Mouse (Mus musculus) neural tube, embryonic 11.5 days (tissue): ENCODE results near the gene Ip6k1. TPM values are rescaled to one million over a fixed set of nuclear protein-coding genes. Genes with fewer than 3 reads are reported as not detected.
"Not testable (repeated sequence)": the region's sequence is repeated elsewhere in the genome, so short reads cannot be mapped to it uniquely, and the experiment has no call there.

Experiments used
- ATAC-seq: fragments of 200-750 bp; cut with Nextera tagmentation; 2 replicates; pipeline ENCODE4 v1.8.0; 2017; ENCODE audit warnings: moderate number of reproducible peaks, mild to moderate bottlenecking, moderate TSS enrichment, moderate library complexity; ENCODE audit not compliant: insufficient read depth, low FRiP score, low TSS enrichment
- DNase-seq: peaks from one replicate; pipeline ENCODE4 v3.0.0-alpha.2; 2015; ENCODE audit warnings: low spot score
- H3K27ac ChIP-seq: fragments of 300-500 bp; sonication (generic); 2 replicates; pipeline ENCODE4 v1.5.1; 2014; ENCODE audit warnings: low read depth, mild to moderate bottlenecking, low read length
- H3K27me3 ChIP-seq: fragments of 300-500 bp; sonication (generic); 2 replicates; pipeline ENCODE4 v1.6.1; 2014; ENCODE audit warnings: mild to moderate bottlenecking, low read length, mixed read lengths; ENCODE audit not compliant: control insufficient read depth, insufficient read depth
- H3K36me3 ChIP-seq: fragments of 300-500 bp; sonication (generic); 2 replicates; pipeline ENCODE4 v1.6.1; 2014; ENCODE audit warnings: mild to moderate bottlenecking, low read length, moderate library complexity, mixed read lengths; ENCODE audit not compliant: control insufficient read depth, insufficient read depth
- H3K4me1 ChIP-seq: fragments of 300-500 bp; sonication (generic); 2 replicates; pipeline ENCODE4 v1.6.1; 2014; ENCODE audit warnings: low read length, mixed read lengths; ENCODE audit not compliant: control insufficient read depth, insufficient read depth
- H3K4me2 ChIP-seq: fragments of 300-500 bp; sonication (generic); 2 replicates; pipeline ENCODE4 v1.6.1; 2014; ENCODE audit warnings: low read depth, mild to moderate bottlenecking, moderate library complexity
- H3K4me3 ChIP-seq: fragments of 300-500 bp; sonication (generic); 2 replicates; pipeline ENCODE4 v1.5.1; 2014; ENCODE audit warnings: low read depth, low read length
- H3K9ac ChIP-seq: fragments of 300-500 bp; sonication (generic); 2 replicates; pipeline ENCODE4 v1.6.1; 2014; ENCODE audit warnings: mild to moderate bottlenecking, low read length
- H3K9me3 ChIP-seq: fragments of 300-500 bp; sonication (generic); 2 replicates; pipeline ENCODE4 v1.6.1; 2016; ENCODE audit warnings: low read length; ENCODE audit not compliant: control insufficient read depth
- WGBS: fragments of 180-500 bp; shearing (Covaris S2); extraction: QIAGEN DNeasy Blood & Tissue Kit; methylation state at CpG from one replicate; pipeline ENCODE4 v1.1.7; 2014; 5-methylcytosine and 5-hydroxymethylcytosine counted together
- polyA plus RNA-seq: library from polyadenylated mRNA; unstranded; fragments of >200 nt; fragmentation: Nextera tagmentation; extraction: Ambion mirVana; gene quantifications from 2 replicates; pipeline ENCODE4 v1.2.1, GENCODE M21; 2014

Gene Ip6k1
- polyA plus RNA-seq, 1 experiment from 2014 or later = 45.7 TPM

DNA sequence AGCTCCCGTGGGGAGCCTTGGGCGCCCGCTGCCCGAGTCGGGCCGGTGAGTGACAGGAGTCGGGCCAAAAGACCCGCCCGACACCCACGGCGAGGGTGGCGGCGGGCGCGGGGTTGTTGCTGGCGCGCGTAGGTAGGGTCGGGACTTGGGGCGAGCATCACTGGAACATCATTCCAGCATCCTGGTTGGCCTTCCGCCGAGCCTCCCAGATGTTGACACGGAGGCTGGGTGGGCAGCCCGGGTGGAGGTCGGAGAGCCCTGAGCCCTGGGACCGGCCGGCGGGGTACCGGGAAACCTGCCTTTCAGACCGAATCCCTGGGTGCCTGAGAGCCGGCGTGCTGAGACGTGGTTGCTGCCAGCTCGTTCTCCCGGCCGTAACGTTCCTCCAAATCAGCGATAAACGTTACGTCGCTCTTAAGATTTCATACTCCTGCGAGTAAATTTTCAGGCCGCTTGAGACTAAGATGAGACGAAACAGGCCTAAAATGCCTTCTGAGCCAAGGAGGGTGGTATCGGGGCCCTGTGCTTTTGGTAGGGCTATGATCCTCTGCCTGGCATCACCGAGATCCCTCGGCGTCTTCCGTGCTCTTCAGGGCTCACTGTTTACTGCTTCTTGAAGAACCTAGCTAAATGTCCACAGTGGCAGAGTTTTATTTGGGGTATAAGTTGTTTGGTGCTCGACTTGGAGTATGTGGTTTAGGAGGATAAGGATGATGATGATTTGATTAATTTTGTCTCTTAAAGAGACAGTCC is 653 bp downstream of the Ip6k1 start:
- no peaks in the 10 kb centered on the region; the same call in 1 of the 2 replicates for H3K36me3 ChIP-seq
- no peaks in the 10 kb centered on the region for H3K27me3 ChIP-seq
- H3K9me3 ChIP-seq = no peaks in the 10 kb centered on the region
- DNase-seq (no peak), ATAC-seq (no peak; the same call in 1 of the 2 replicates)
- H3K4me2 ChIP-seq = peak overlapping the region; percentile 66
- H3K27ac ChIP-seq = peak overlapping the region; percentile 88
- WGBS = under 1% methylated on average over 47 of the region's 50 CpGs
- H3K4me3 ChIP-seq = peak overlapping the region; percentile 97
- peak overlapping the region; percentile 95 for H3K9ac ChIP-seq
- H3K4me1 ChIP-seq = peaks cover 7% of the 10 kb centered on the region; the same call in 1 of the 2 replicates

DNA sequence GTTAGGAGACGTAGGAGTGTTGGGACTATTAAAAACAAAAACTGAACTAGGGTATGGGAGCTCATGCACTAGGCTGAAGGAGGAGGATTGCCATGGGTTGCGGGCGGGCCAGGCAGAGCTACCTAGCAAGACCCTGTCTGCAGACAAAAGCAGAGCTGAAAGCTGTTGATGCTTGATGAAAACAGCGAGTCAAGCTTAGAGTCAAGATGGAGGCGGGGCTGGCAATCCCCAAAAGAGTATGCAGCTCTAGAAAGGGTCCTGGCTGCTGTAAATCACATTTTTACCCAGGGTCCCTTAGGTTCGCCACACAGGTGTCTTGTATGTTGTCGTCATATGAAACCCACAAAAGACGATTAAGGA is 1.2 kb downstream of the Ip6k1 start:
- Histone ChIP-seq H3K27me3 (no peaks in the 10 kb centered on the region), H3K9ac (peak overlapping the region; percentile 95), H3K4me1 (peaks cover 7% of the 10 kb centered on the region; the same call in 1 of the 2 replicates), H3K4me3 (peak overlapping the region; percentile 97), H3K36me3 (no peaks in the 10 kb centered on the region; the same call in 1 of the 2 replicates), H3K9me3 (no peaks in the 10 kb centered on the region), H3K27ac (no peak overlapping the region), H3K4me2 (peak overlapping the region; percentile 66)
- WGBS = 26% methylated on average over 8 of the region's 8 CpGs
- DNase-seq = peak; percentile 19
- no peak for ATAC-seq

GRCm38 (mm10) chr9:108008041-108008440 is 5.7 kb downstream of the Ip6k1 start:
- no peak overlapping the region for H3K4me3 ChIP-seq
- H3K36me3 ChIP-seq = no peaks in the 10 kb centered on the region; the same call in 1 of the 2 replicates
- 92% methylated on average over 5 of the region's 5 CpGs for WGBS
- H3K27me3 ChIP-seq = no peaks in the 10 kb centered on the region
- no peak overlapping the region for H3K4me2 ChIP-seq
- DNase-seq (no peak), ATAC-seq (no peak)
- peaks cover 7% of the 10 kb centered on the region; the same call in 1 of the 2 replicates for H3K4me1 ChIP-seq
- H3K9me3 ChIP-seq = no peaks in the 10 kb centered on the region
- H3K9ac ChIP-seq = no peak overlapping the region
- H3K27ac ChIP-seq = no peak overlapping the region

DNA sequence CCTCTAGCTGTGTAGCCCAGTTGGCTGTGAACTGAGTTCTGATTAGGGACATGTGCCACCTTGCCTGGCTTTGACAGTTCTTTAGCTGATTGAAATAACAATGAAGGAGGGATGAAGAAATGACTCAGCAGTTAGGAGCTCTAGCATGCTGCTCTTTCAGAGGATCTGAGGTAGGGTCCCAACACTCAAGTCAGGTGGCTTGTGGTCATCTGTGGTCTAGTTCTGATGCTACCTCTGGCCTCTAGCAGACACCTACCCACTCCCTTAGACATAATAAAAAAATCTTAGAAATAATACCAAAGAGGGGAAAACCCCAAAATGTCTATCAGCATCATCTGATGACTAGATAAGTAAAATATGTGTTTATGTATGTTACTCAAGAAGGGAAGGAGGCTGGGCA is 8.1 kb downstream of the Ip6k1 start:
- no peak for ATAC-seq

GRCm38 (mm10) chr9:108013577-108013976 is 11.3 kb downstream of the Ip6k1 start:
- ATAC-seq, H3K4me3 ChIP-seq, H3K9me3 ChIP-seq, H3K27ac ChIP-seq, DNase-seq, H3K4me1 ChIP-seq, H3K4me2 ChIP-seq, H3K36me3 ChIP-seq, H3K9ac ChIP-seq, H3K27me3 ChIP-seq: not testable (repeated sequence)
- 100% methylated on average over 2 of the region's 2 CpGs for WGBS

More for the DNA sequence above, 8.1 kb downstream of the Ip6k1 start:
- Histone ChIP-seq H3K27me3 (no peaks in the 10 kb centered on the region), H3K27ac (no peak overlapping the region), H3K9ac (no peak overlapping the region), H3K4me1 (no peaks in the 10 kb centered on the region), H3K4me3 (no peak overlapping the region), H3K9me3 (no peaks in the 10 kb centered on the region), H3K36me3 (no peaks in the 10 kb centered on the region; the same call in 1 of the 2 replicates), H3K4me2 (no peak overlapping the region)
- DNase-seq = no peak

DNA sequence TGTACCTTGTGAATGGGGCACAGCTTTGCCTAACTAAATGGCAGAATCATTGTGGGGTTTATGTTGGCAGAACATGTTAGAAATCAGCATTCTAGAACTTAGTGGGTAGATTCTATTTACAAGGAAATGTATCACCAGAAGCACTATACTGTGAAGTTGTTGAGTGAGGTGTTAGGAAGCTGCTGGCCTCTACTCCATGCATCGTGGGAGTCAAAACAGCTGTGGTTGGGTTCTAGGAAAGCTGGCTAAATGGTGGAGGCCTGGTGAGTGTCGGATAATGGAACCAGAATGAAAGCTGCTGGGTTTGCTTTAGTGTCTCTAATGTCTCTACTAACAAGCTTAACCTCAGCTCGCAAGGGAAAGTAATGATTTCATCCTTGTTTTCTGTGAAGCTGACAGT is 14.8 kb downstream of the Ip6k1 start:
- WGBS = 92% methylated on average over 3 of the region's 3 CpGs
- DNase-seq (no peak), ATAC-seq (no peak)
- no peaks in the 10 kb centered on the region for H3K9me3 ChIP-seq
- H3K36me3 ChIP-seq = no peaks in the 10 kb centered on the region; the same call in 1 of the 2 replicates
- no peaks in the 10 kb centered on the region for H3K4me1 ChIP-seq
- no peak overlapping the region for H3K4me2 ChIP-seq
- no peak overlapping the region for H3K27ac ChIP-seq
- H3K4me3 ChIP-seq = no peak overlapping the region
- H3K9ac ChIP-seq = no peak overlapping the region
- no peaks in the 10 kb centered on the region for H3K27me3 ChIP-seq

- 92% methylated on average over 1 of the region's 1 CpGs for WGBS
Measured at GRCm38 (mm10) chr9:108020741-108021140, 18.4 kb downstream of the Ip6k1 start.

GRCm38 (mm10) chr9:108023216-108023615 is 20.9 kb downstream of the Ip6k1 start:
- Histone ChIP-seq H3K4me2 (no peak overlapping the region), H3K27ac (no peak overlapping the region), H3K4me3 (no peak overlapping the region), H3K36me3 (peaks cover 9% of the 10 kb centered on the region), H3K27me3 (no peaks in the 10 kb centered on the region), H3K4me1 (no peaks in the 10 kb centered on the region), H3K9ac (no peak overlapping the region), H3K9me3 (no peaks in the 10 kb centered on the region)
- DNase-seq (no peak), ATAC-seq (no peak)
- 93% methylated on average over 3 of the region's 3 CpGs for WGBS

More at GRCm38 (mm10) chr9:108020741-108021140, 18.4 kb downstream of the Ip6k1 start:
- Histone ChIP-seq H3K4me3 (no peak overlapping the region), H3K9ac (no peak overlapping the region), H3K4me1 (no peaks in the 10 kb centered on the region), H3K27me3 (no peaks in the 10 kb centered on the region), H3K9me3 (no peaks in the 10 kb centered on the region), H3K36me3 (peaks cover 6% of the 10 kb centered on the region), H3K27ac (no peak overlapping the region), H3K4me2 (no peak overlapping the region)
- no peak for DNase-seq
- ATAC-seq = no peak

DNA sequence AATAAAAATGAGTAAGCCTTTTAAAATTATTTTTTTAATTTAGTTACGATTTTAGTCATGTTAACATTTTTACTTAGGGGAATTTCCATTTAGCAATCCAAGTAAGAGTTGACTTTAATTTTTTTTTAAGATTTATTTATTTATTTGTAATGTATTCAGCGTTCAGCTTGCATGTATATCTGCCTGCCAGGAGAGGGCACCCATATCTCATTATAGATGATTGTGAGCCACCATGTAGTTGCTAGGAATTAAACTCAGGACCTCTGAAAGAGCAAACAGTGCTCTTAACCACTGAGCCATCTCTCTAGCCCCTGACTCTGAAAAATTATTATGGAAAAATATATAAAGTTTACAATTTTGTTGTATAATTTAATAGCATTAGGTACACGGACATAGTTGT is 24.3 kb downstream of the Ip6k1 start:
- H3K9me3 ChIP-seq = no peaks in the 10 kb centered on the region
- ATAC-seq = no peak
- no peaks in the 10 kb centered on the region for H3K27me3 ChIP-seq
- H3K4me2 ChIP-seq = no peak overlapping the region
- DNase-seq = no peak
- no peak overlapping the region for H3K27ac ChIP-seq
- H3K36me3 ChIP-seq = peaks cover 11% of the 10 kb centered on the region
- no peak overlapping the region for H3K9ac ChIP-seq
- H3K4me3 ChIP-seq = no peak overlapping the region
- H3K4me1 ChIP-seq = no peaks in the 10 kb centered on the region
- 93% methylated on average over 3 of the region's 3 CpGs for WGBS
